Comparison of ENCODE assay signal across 8 mouse cellular contexts in genomic region chr11:4216248-4217000, GRCm38 (mm10). TPM values are rescaled to one million over a fixed set of nuclear protein-coding genes. Genes with fewer than 3 reads are reported as not detected.
DNase-seq lines count a peak whose midpoint lies in the region; ATAC-seq lines count a peak whose summit lies in the region.

No protein-coding gene starts in this region.

- H3K36me3 ChIP-seq in lung, embryonic 15.5 days = peaks cover 25% of the 10 kb centered on the region
- H3K36me3 ChIP-seq in forebrain, embryonic 16.5 days (ENCODE audit: control insufficient read depth, insufficient read depth) = peaks cover 8% of the 10 kb centered on the region

- H3K4me1 ChIP-seq in lung, embryonic 15.5 days = peaks cover 21% of the 10 kb centered on the region
- H3K4me1 ChIP-seq in forebrain, embryonic 16.5 days (replicated peaks; ENCODE audit: control insufficient read depth, insufficient read depth, low read length) = peaks cover 8% of the 10 kb centered on the region

- intact Hi-C loops in gastrocnemius, postnatal 14 days (cut with DNase I; ENCODE audit: low total_unique reads) = no loop called here
- intact Hi-C loops in heart, postnatal 14 days (cut with DNase I) = loop anchor here (1.0 kb wide), 1 partner anchor 29 kb away; no protein-coding TSS in a partner anchor

- no peak overlapping the region for H3K9ac ChIP-seq in lung, embryonic 15.5 days
- H3K9ac ChIP-seq in forebrain, embryonic 16.5 days (replicated peaks; ENCODE audit: low read depth, low read length) = no peak overlapping the region

- no peak for ATAC-seq in lung, embryonic 15.5 days (ENCODE audit: borderline replicate concordance, extremely low read depth, low FRiP score, low TSS enrichment)
- no peak for ATAC-seq in forebrain, embryonic 16.5 days

- 71% methylated on average over 9 of the region's 9 CpGs for WGBS in lung, embryonic 15.5 days
- 73% methylated on average over 9 of the region's 9 CpGs for WGBS in forebrain, embryonic 16.5 days

- no peak overlapping the region for H3K4me2 ChIP-seq in lung, embryonic 15.5 days
- no peak overlapping the region for H3K4me2 ChIP-seq in forebrain, embryonic 16.5 days (ENCODE audit: low read length)

- no peaks in the 10 kb centered on the region for H3K9me3 ChIP-seq in lung, embryonic 15.5 days
- H3K9me3 ChIP-seq in forebrain, embryonic 16.5 days (ENCODE audit: control insufficient read depth, low read length) = peaks cover 6% of the 10 kb centered on the region

- peak overlapping the region; percentile 37 for H3K27ac ChIP-seq in lung, embryonic 15.5 days
- H3K27ac ChIP-seq in forebrain, embryonic 16.5 days (ENCODE audit: low read length) = no peak overlapping the region

- peaks cover 10% of the 10 kb centered on the region; the same call in 1 of the 2 replicates for H3K27me3 ChIP-seq in lung, embryonic 15.5 days
- peaks cover 14% of the 10 kb centered on the region for H3K27me3 ChIP-seq in forebrain, embryonic 16.5 days (replicated peaks; ENCODE audit: control insufficient read depth, insufficient read depth, low read length)

- no peak overlapping the region for H3K4me3 ChIP-seq in lung, embryonic 15.5 days
- no peak overlapping the region for H3K4me3 ChIP-seq in forebrain, embryonic 16.5 days (replicated peaks; ENCODE audit: low read length)

- DNase-seq in gastrocnemius, postnatal 25 days = peak; percentile 68
- no peak for DNase-seq in gastrocnemius, postnatal 14 days
- DNase-seq in adrenal gland, postnatal 36 days = peak; percentile 52 to 59
- peak; percentile 74 for DNase-seq in heart, postnatal 14 days
- DNase-seq in cerebellum, postnatal 10 days = no peak
- no peak for DNase-seq in layer of hippocampus, adult 9-11 months

RNA-seq across cellular contexts. Expression of gene Castor1, which starts 1.6 kb away (rescaled TPM):
- total RNA-seq in gastrocnemius, postnatal 25 days (2021) = 1 to 10 TPM; 1.8 to 4.4 TPM
- 1 to 10 TPM; 4.3 to 8.9 TPM for total RNA-seq in gastrocnemius, postnatal 14 days (2021)
- 1 to 10 TPM; 4.0 to 4.6 TPM for total RNA-seq in adrenal gland, postnatal 36 days (2021)
- total RNA-seq in heart, postnatal 14 days (2021) = 10 to 100 TPM in 1 of 2 experiments, 1 to 10 TPM in 1; 8.3 to 11.4 TPM
- polyA plus RNA-seq in lung, embryonic 15.5 days (2015; fragmentation: Nextera tagmentation; extraction: Ambion mirVana) = 4.0 and 6.3 TPM in 2 replicates
- 2.3 TPM in 2 replicates for polyA plus RNA-seq in forebrain, embryonic 16.5 days (2015; fragmentation: Nextera tagmentation; extraction: Ambion mirVana)

RNA-seq across cellular contexts. Expression of gene Osm, which starts 19.8 kb away (rescaled TPM):
- total RNA-seq in gastrocnemius, postnatal 25 days (2021) = not detected
- total RNA-seq in gastrocnemius, postnatal 14 days (2021) = not detected
- total RNA-seq in adrenal gland, postnatal 36 days (2021) = under 1 TPM in 1 of 2 experiments, not detected in 1; 0.26 TPM
- total RNA-seq in heart, postnatal 14 days (2021) = under 1 TPM in 1 of 2 experiments, not detected in 1; 0.10 TPM
- 0.09 and 0.22 TPM in 2 replicates for polyA plus RNA-seq in lung, embryonic 15.5 days (2015; fragmentation: Nextera tagmentation; extraction: Ambion mirVana)
- 0.10 TPM in 1 of 2 replicates, not detected in the other for polyA plus RNA-seq in forebrain, embryonic 16.5 days (2015; fragmentation: Nextera tagmentation; extraction: Ambion mirVana)

RNA-seq across cellular contexts. Expression of gene Tbc1d10a, which starts 29.8 kb away (rescaled TPM):
- 1 to 10 TPM; 3.8 to 4.3 TPM for total RNA-seq in gastrocnemius, postnatal 25 days (2021)
- 1 to 10 TPM; 5.3 to 5.4 TPM for total RNA-seq in gastrocnemius, postnatal 14 days (2021)
- 10 to 100 TPM; 14.6 to 24.3 TPM for total RNA-seq in adrenal gland, postnatal 36 days (2021)
- total RNA-seq in heart, postnatal 14 days (2021) = 10 to 100 TPM; 14.5 to 14.7 TPM
- 32.3 and 34.2 TPM in 2 replicates for polyA plus RNA-seq in lung, embryonic 15.5 days (2015; fragmentation: Nextera tagmentation; extraction: Ambion mirVana)
- polyA plus RNA-seq in forebrain, embryonic 16.5 days (2015; fragmentation: Nextera tagmentation; extraction: Ambion mirVana) = 29.1 and 33.4 TPM in 2 replicates

RNA-seq across cellular contexts. Expression of gene Lif, which starts 40.9 kb away (rescaled TPM):
- total RNA-seq in gastrocnemius, postnatal 25 days (2021) = under 1 TPM; 0.26 to 0.43 TPM
- total RNA-seq in gastrocnemius, postnatal 14 days (2021) = under 1 TPM; 0.24 to 0.45 TPM
- under 1 TPM; 0.10 to 0.56 TPM for total RNA-seq in adrenal gland, postnatal 36 days (2021)
- under 1 TPM; 0.14 to 0.37 TPM for total RNA-seq in heart, postnatal 14 days (2021)
- polyA plus RNA-seq in lung, embryonic 15.5 days (2015; fragmentation: Nextera tagmentation; extraction: Ambion mirVana) = 0.19 and 0.32 TPM in 2 replicates
- polyA plus RNA-seq in forebrain, embryonic 16.5 days (2015; fragmentation: Nextera tagmentation; extraction: Ambion mirVana) = 0.05 TPM in 1 of 2 replicates, not detected in the other

RNA-seq across cellular contexts. Expression of gene Sf3a1, which starts 56.3 kb away (rescaled TPM):
- 10 to 100 TPM; 14.8 to 19.8 TPM for total RNA-seq in gastrocnemius, postnatal 25 days (2021)
- 10 to 100 TPM; 17.1 to 22.8 TPM for total RNA-seq in gastrocnemius, postnatal 14 days (2021)
- total RNA-seq in adrenal gland, postnatal 36 days (2021) = 10 to 100 TPM; 43.6 to 60.1 TPM
- 10 to 100 TPM; 38.4 to 46.7 TPM for total RNA-seq in heart, postnatal 14 days (2021)
- 44.8 and 45.8 TPM in 2 replicates for polyA plus RNA-seq in lung, embryonic 15.5 days (2015; fragmentation: Nextera tagmentation; extraction: Ambion mirVana)
- polyA plus RNA-seq in forebrain, embryonic 16.5 days (2015; fragmentation: Nextera tagmentation; extraction: Ambion mirVana) = 59.4 and 60.6 TPM in 2 replicates

Comparison
In these comparisons a context has a peak if more than half of its experiments do, and no peak if none do; other contexts are left out.
1. DNase-seq: peak in gastrocnemius, postnatal 25 days (single experiment), adrenal gland, postnatal 36 days (2 of 2) and heart, postnatal 14 days (2 of 2); none in gastrocnemius, postnatal 14 days (single experiment), cerebellum, postnatal 10 days (0 of 2) and layer of hippocampus, adult 9-11 months (single experiment).